Mouse (Mus musculus): ENCODE data around the gene Olig3. TPM values are rescaled to one million over a fixed set of nuclear protein-coding genes. Genes with fewer than 3 reads are reported as not detected.
A peak's percentile ranks its signal among the peaks of the same experiment; 100 is the strongest.

Gene Olig3
- polyA plus RNA-seq, 1 experiment from 2014 or later = 58.5 TPM

- no peak overlapping the region for H3K27ac ChIP-seq (ENCODE audit: low read depth, low read length)
- ATAC-seq (ENCODE audit: low FRiP score) (no peak), DNase-seq (ENCODE audit: low spot score) (peak; percentile 43)
- H3K4me2 ChIP-seq (replicated peaks; ENCODE audit: low read depth, low read length) = no peak overlapping the region
- no peaks in the 10 kb centered on the region; the same call in 1 of the 2 replicates for H3K4me1 ChIP-seq (replicated peaks; ENCODE audit: control insufficient read depth, insufficient read depth, low read length)
- H3K9me3 ChIP-seq (ENCODE audit: control insufficient read depth, low read length) = no peaks in the 10 kb centered on the region
- peaks cover 3% of the 10 kb centered on the region for H3K27me3 ChIP-seq (ENCODE audit: control insufficient read depth, insufficient read depth, low read length)
- no peaks in the 10 kb centered on the region for H3K36me3 ChIP-seq (ENCODE audit: control insufficient read depth, insufficient read depth, low read length)
- no peak overlapping the region for H3K9ac ChIP-seq (ENCODE audit: low read depth, low read length)
- WGBS = 8% methylated on average over 18 of the region's 18 CpGs
- H3K4me3 ChIP-seq (ENCODE audit: low read depth, low read length) = no peak overlapping the region
Measured at GRCm38 (mm10) chr10:19338695-19339630, 17.4 kb upstream of the Olig3 start.

DNA sequence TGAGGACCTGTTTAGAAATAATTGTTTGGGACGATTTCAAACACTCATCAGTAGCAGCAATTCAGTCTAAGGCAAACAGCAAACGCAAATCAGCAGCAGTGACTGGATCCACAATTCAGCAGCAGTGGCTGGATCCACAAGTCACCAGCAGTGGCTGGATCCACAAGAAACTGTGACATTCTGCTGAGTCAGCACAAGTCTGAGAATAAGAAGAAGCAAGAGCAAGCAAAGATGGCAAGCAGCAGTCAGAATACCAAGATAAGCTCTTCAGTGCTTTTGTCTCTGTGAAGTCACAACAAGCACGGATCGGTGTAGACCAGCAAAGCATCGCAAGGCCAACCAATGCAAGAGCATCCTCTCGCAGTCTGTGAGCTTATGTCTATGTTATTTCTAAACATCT lies 12.3 kb upstream of the Olig3 start:
- Histone ChIP-seq H3K27ac (ENCODE audit: low read depth, low read length) (no peak overlapping the region), H3K4me2 (replicated peaks; ENCODE audit: low read depth, low read length) (no peak overlapping the region), H3K27me3 (ENCODE audit: control insufficient read depth, insufficient read depth, low read length) (peaks cover 9% of the 10 kb centered on the region), H3K36me3 (ENCODE audit: control insufficient read depth, insufficient read depth, low read length) (no peaks in the 10 kb centered on the region), H3K4me3 (ENCODE audit: low read depth, low read length) (no peak overlapping the region), H3K9ac (ENCODE audit: low read depth, low read length) (no peak overlapping the region), H3K9me3 (ENCODE audit: control insufficient read depth, low read length) (no peaks in the 10 kb centered on the region), H3K4me1 (replicated peaks; ENCODE audit: control insufficient read depth, insufficient read depth, low read length) (no peaks in the 10 kb centered on the region)
- 92% methylated on average over 6 of the region's 6 CpGs for WGBS
- DNase-seq (ENCODE audit: low spot score) = no peak
- ATAC-seq (ENCODE audit: low FRiP score) = no peak

DNA sequence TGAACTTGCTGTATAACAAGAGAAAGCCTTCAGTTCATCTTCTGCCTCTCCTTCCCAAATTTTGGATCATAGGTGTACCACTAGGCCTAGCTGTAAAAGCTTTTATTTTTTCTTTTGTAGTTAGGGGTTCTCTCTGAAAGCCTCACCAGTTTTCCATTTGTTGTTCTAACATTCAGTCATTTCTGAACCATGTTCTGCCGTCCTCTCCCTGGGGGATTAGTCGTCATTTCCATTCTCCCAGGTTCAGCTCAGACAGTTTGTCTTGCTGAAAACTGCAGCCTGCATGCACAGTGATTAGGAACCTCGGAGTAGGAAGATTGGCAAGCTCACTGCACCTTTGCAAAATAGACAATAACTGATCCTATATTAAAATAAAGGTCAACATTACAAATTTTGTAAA lies 7.0 kb upstream of the Olig3 start:
- no peaks in the 10 kb centered on the region; the same call in 1 of the 2 replicates for H3K4me1 ChIP-seq (replicated peaks; ENCODE audit: control insufficient read depth, insufficient read depth, low read length)
- H3K9ac ChIP-seq (ENCODE audit: low read depth, low read length) = no peak overlapping the region
- H3K36me3 ChIP-seq (ENCODE audit: control insufficient read depth, insufficient read depth, low read length) = no peaks in the 10 kb centered on the region
- no peak overlapping the region for H3K4me3 ChIP-seq (ENCODE audit: low read depth, low read length)
- H3K4me2 ChIP-seq (replicated peaks; ENCODE audit: low read depth, low read length) = no peak overlapping the region
- H3K27ac ChIP-seq (ENCODE audit: low read depth, low read length) = no peak overlapping the region
- H3K27me3 ChIP-seq (ENCODE audit: control insufficient read depth, insufficient read depth, low read length) = peaks cover 35% of the 10 kb centered on the region
- WGBS = 42% methylated on average over 3 of the region's 3 CpGs
- H3K9me3 ChIP-seq (ENCODE audit: control insufficient read depth, low read length) = no peaks in the 10 kb centered on the region
- no peak for DNase-seq (ENCODE audit: low spot score)
- ATAC-seq (ENCODE audit: low FRiP score) = no peak

DNA sequence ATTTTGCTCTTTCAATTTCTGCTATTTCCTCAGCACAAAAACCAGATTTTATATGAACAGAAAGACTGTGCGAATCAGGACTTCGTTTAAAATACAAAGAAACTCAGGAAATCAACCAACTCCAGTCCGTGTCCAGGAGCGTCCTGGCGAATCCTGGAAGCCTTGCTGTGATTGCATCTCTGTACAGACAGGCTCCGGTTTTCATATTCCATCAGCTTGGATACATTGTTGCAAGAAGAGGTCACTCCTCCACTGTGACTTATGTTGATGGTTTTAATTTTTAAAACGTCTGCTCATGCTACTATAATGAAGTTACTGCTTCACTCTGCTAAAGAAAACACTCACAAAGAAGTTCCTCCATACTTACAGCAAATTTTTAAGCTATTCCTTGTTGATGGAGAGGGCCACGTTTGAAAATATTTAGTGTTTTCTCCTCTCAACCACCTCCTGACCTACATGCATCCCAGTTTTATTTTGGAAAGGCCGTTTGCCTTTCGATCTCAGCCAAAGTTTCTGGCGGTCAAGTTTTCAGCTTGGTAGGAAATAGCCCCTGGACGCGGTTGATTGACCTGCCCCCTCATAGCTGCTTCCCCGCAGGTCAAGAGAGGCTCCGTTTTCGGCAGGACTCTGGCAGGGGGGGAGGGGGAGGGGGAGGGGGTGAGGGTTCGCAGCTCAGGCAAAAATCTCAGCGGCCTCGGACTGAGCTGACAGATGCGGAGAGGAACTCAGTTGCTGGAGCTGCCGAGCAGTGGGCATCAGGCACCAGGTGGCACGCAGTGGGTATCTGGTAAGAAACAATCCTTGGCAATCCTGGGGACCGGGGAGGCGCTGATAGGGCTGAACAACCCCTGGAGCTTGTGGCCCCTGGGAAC lies 4.1 kb upstream of the Olig3 start:
- Histone ChIP-seq H3K4me1 (replicated peaks; ENCODE audit: control insufficient read depth, insufficient read depth, low read length) (no peaks in the 10 kb centered on the region; the same call in 1 of the 2 replicates), H3K27ac (ENCODE audit: low read depth, low read length) (no peak overlapping the region), H3K9me3 (ENCODE audit: control insufficient read depth, low read length) (no peaks in the 10 kb centered on the region), H3K9ac (ENCODE audit: low read depth, low read length) (no peak overlapping the region), H3K4me2 (replicated peaks; ENCODE audit: low read depth, low read length) (peak overlapping the region; percentile 33), H3K4me3 (ENCODE audit: low read depth, low read length) (peak overlapping the region; percentile 21; the same call in 1 of the 2 replicates), H3K36me3 (ENCODE audit: control insufficient read depth, insufficient read depth, low read length) (no peaks in the 10 kb centered on the region), H3K27me3 (ENCODE audit: control insufficient read depth, insufficient read depth, low read length) (peaks cover 56% of the 10 kb centered on the region)
- DNase-seq (ENCODE audit: low spot score) (peak; percentile 49), ATAC-seq (ENCODE audit: low FRiP score) (peak; percentile 32)
- WGBS = 1% methylated on average over 24 of the region's 24 CpGs

DNA sequence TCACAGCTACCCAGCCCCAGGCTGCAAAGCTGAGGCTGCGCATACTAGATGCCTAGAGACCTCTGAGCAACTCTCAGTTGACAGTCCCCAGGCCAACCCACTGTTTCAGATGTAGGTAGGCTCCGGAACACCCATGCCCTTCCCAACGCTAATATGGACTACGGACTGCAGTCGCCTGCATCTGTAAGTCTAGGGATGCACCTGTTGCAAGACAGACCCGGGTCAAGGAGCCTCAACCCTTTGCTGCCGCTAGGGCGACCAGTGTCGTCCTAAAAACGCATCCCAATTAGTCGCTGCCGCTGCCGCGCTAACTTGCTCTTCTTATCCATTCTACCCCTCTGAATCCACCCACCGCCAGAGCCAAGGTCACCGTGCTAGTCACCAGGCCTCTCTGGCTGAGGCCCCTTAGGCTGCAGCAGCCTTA lies 3.4 kb upstream of the Olig3 start:
- H3K4me1 ChIP-seq (replicated peaks; ENCODE audit: control insufficient read depth, insufficient read depth, low read length) = no peaks in the 10 kb centered on the region; the same call in 1 of the 2 replicates
- DNase-seq (ENCODE audit: low spot score) (peak; percentile 64), ATAC-seq (ENCODE audit: low FRiP score) (no peak; the same call in none of the 2 replicates)
- H3K27ac ChIP-seq (ENCODE audit: low read depth, low read length) = no peak overlapping the region
- peak overlapping the region; percentile 33 for H3K4me2 ChIP-seq (replicated peaks; ENCODE audit: low read depth, low read length)
- H3K27me3 ChIP-seq (ENCODE audit: control insufficient read depth, insufficient read depth, low read length) = peaks cover 62% of the 10 kb centered on the region
- H3K9ac ChIP-seq (ENCODE audit: low read depth, low read length) = no peak overlapping the region
- under 1% methylated on average over 16 of the region's 16 CpGs for WGBS
- no peaks in the 10 kb centered on the region for H3K36me3 ChIP-seq (ENCODE audit: control insufficient read depth, insufficient read depth, low read length)
- no peaks in the 10 kb centered on the region for H3K9me3 ChIP-seq (ENCODE audit: control insufficient read depth, low read length)
- peak overlapping the region; percentile 21 for H3K4me3 ChIP-seq (ENCODE audit: low read depth, low read length)

DNA sequence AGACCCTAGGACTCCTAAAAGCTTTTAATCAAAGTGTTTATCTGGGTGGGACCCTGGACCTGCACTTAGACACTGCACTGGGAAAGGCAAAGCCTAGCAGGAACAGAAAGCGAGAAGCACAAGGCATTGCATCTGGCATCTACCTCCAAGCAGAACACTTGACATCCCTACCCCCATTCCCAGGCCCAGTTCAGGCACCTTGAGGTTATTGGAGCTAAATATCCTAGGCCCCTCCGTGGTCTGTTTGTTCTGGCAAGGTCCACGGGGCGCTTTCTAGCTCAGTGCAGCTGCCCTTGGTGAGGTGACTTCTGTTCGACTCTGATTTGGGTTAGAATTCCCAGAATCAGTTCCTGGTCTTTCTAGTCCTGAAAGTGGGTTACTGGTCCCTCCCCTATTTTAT lies 2.7 kb upstream of the Olig3 start:
- ATAC-seq (ENCODE audit: low FRiP score) = no peak
- Histone ChIP-seq H3K9ac (ENCODE audit: low read depth, low read length) (no peak overlapping the region), H3K36me3 (ENCODE audit: control insufficient read depth, insufficient read depth, low read length) (no peaks in the 10 kb centered on the region), H3K4me2 (replicated peaks; ENCODE audit: low read depth, low read length) (peak overlapping the region; percentile 31; the same call in 1 of the 2 replicates), H3K4me3 (ENCODE audit: low read depth, low read length) (no peak overlapping the region), H3K9me3 (ENCODE audit: control insufficient read depth, low read length) (no peaks in the 10 kb centered on the region), H3K27me3 (ENCODE audit: control insufficient read depth, insufficient read depth, low read length) (peaks cover 65% of the 10 kb centered on the region), H3K27ac (ENCODE audit: low read depth, low read length) (no peak overlapping the region), H3K4me1 (replicated peaks; ENCODE audit: control insufficient read depth, insufficient read depth, low read length) (no peaks in the 10 kb centered on the region; the same call in 1 of the 2 replicates)
- WGBS = 5% methylated on average over 5 of the region's 5 CpGs
- peak; percentile 54 for DNase-seq (ENCODE audit: low spot score)

- Histone ChIP-seq H3K4me3 (ENCODE audit: low read depth, low read length) (peak overlapping the region; percentile 16; the same call in 1 of the 2 replicates), H3K4me2 (replicated peaks; ENCODE audit: low read depth, low read length) (peak overlapping the region; percentile 31), H3K9ac (ENCODE audit: low read depth, low read length) (no peak overlapping the region), H3K27ac (ENCODE audit: low read depth, low read length) (no peak overlapping the region), H3K27me3 (ENCODE audit: control insufficient read depth, insufficient read depth, low read length) (peaks cover 68% of the 10 kb centered on the region), H3K9me3 (ENCODE audit: control insufficient read depth, low read length) (no peaks in the 10 kb centered on the region), H3K4me1 (replicated peaks; ENCODE audit: control insufficient read depth, insufficient read depth, low read length) (no peaks in the 10 kb centered on the region; the same call in 1 of the 2 replicates), H3K36me3 (ENCODE audit: control insufficient read depth, insufficient read depth, low read length) (no peaks in the 10 kb centered on the region)
- 9% methylated on average over 6 of the region's 6 CpGs for WGBS
- DNase-seq (ENCODE audit: low spot score) = peak; percentile 51
- ATAC-seq (ENCODE audit: low FRiP score) = no peak
Measured at GRCm38 (mm10) chr10:19354146-19354545, 2.2 kb upstream of the Olig3 start.

GRCm38 (mm10) chr10:19355076-19355475 lies 1.3 kb upstream of the Olig3 start:
- H3K27ac ChIP-seq (ENCODE audit: low read depth, low read length) = no peak overlapping the region
- peak overlapping the region; percentile 16; the same call in 1 of the 2 replicates for H3K4me3 ChIP-seq (ENCODE audit: low read depth, low read length)
- H3K36me3 ChIP-seq (ENCODE audit: control insufficient read depth, insufficient read depth, low read length) = no peaks in the 10 kb centered on the region
- WGBS = 2% methylated on average over 8 of the region's 8 CpGs
- peak; percentile 59 for DNase-seq (ENCODE audit: low spot score)
- no peak for ATAC-seq (ENCODE audit: low FRiP score)
- no peak overlapping the region for H3K9ac ChIP-seq (ENCODE audit: low read depth, low read length)
- no peaks in the 10 kb centered on the region for H3K9me3 ChIP-seq (ENCODE audit: control insufficient read depth, low read length)
- H3K4me1 ChIP-seq (replicated peaks; ENCODE audit: control insufficient read depth, insufficient read depth, low read length) = no peaks in the 10 kb centered on the region; the same call in 1 of the 2 replicates
- peaks cover 73% of the 10 kb centered on the region for H3K27me3 ChIP-seq (ENCODE audit: control insufficient read depth, insufficient read depth, low read length)
- H3K4me2 ChIP-seq (replicated peaks; ENCODE audit: low read depth, low read length) = peak overlapping the region; percentile 31
